Mouse (Mus musculus) liver, embryonic 14.5 days (tissue): ENCODE measurements around the gene Hbq1a.

Experiments used
- CTCF ChIP-seq: IDR thresholded peaks from 2 replicates; pipeline ENCODE4 v1.5.1; 2016; ENCODE audit warnings: antibody characterized with exemption, low read depth, control low read depth
- EP300 ChIP-seq: IDR thresholded peaks from 2 replicates; pipeline ENCODE4 v1.6.1; 2016; ENCODE audit warnings: antibody characterized with exemption, low read depth

- TF ChIP-seq CTCF (no peak), EP300 (no peak)
These were observed 48.8 kb downstream of the Hbq1a start for GRCm38 (mm10) chr11:32348433-32349283.
